In the genomic region with DNA sequence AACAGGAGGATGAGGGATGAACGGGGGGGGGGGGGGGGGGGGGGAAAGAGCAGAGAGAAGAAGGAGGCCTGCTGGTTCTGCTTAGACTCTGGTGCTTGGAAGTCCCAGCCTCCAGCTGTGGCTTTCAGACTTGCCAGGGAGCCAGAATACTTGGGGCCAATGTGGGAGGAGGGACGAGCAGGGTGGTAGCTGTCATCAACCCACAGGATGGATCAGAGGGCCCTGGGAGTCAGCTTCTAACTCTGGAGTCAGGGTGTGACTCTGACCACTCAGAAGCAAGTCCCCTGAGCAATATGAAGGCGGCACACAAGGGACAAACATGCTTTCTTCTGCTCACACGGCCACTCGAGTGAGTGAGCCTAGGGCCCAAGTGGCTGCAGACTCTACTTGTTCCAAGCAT, we compare ENCODE assay signal across 14 mouse cellular contexts. TPM values are rescaled to one million over a fixed set of nuclear protein-coding genes. Genes with fewer than 3 reads are reported as not detected.
DNase-seq lines count a peak whose midpoint lies in the region; ATAC-seq lines count a peak whose summit lies in the region.
"Had no signal": no experiment of that assay in that cellular context is flagged by ENCODE, and none has a peak within 500 bp of the region (broad histone marks: within the 10 kb centered on the region; RNA-seq: fewer than 3 reads in every experiment).

No protein-coding gene starts in this region.

- H3K4me2 ChIP-seq in limb, embryonic 15.5 days: no peak overlapping the region
- H3K4me2 ChIP-seq in heart, embryonic 12.5 days: no peak overlapping the region
- no peak overlapping the region for H3K4me2 ChIP-seq in intestine, embryonic 15.5 days (replicated peaks)
- H3K4me2 ChIP-seq in stomach, embryonic 15.5 days: no peak overlapping the region
- H3K4me2 ChIP-seq in kidney, embryonic 16.5 days (replicated peaks; ENCODE audit: low read depth, low read length): no peak overlapping the region

- H3K4me3 ChIP-seq in limb, embryonic 15.5 days: no peak overlapping the region
- H3K4me3 ChIP-seq in limb, embryonic 10.5 days: no peak overlapping the region
- H3K4me3 ChIP-seq in heart, embryonic 12.5 days: no peak overlapping the region
- H3K4me3 ChIP-seq in intestine, embryonic 15.5 days (replicated peaks): no peak overlapping the region
- no peak overlapping the region for H3K4me3 ChIP-seq in stomach, embryonic 15.5 days (replicated peaks)
- no peak overlapping the region for H3K4me3 ChIP-seq in kidney, embryonic 16.5 days (ENCODE audit: low read length)

- peaks cover 65% of the 10 kb centered on the region for H3K4me1 ChIP-seq in limb, embryonic 15.5 days
- H3K4me1 ChIP-seq in limb, embryonic 10.5 days: peaks cover 47% of the 10 kb centered on the region
- H3K4me1 ChIP-seq in heart, embryonic 12.5 days (replicated peaks): peaks cover 85% of the 10 kb centered on the region
- H3K4me1 ChIP-seq in intestine, embryonic 15.5 days (replicated peaks): peaks cover 12% of the 10 kb centered on the region
- peaks cover 11% of the 10 kb centered on the region; the same call in 1 of the 2 replicates for H3K4me1 ChIP-seq in stomach, embryonic 15.5 days
- peaks cover 5% of the 10 kb centered on the region for H3K4me1 ChIP-seq in kidney, embryonic 16.5 days (ENCODE audit: insufficient read depth, low read length)

- no peak for DNase-seq in limb, embryonic 10.5 days (ENCODE audit: low spot score)
- DNase-seq in urinary bladder, postnatal 10 days (ENCODE audit: low spot score): no peak
- DNase-seq: cerebellum, postnatal 14 days; forebrain, postnatal 0 days; right cerebral cortex, postnatal 25 days had no signal

- H3K9ac ChIP-seq in limb, embryonic 15.5 days: no peak overlapping the region
- H3K9ac ChIP-seq in heart, embryonic 12.5 days: peak overlapping the region; percentile 36; the same call in 1 of the 2 replicates
- no peak overlapping the region for H3K9ac ChIP-seq in intestine, embryonic 15.5 days
- no peak overlapping the region for H3K9ac ChIP-seq in stomach, embryonic 15.5 days
- no peak overlapping the region for H3K9ac ChIP-seq in kidney, embryonic 16.5 days (replicated peaks; ENCODE audit: low read length)
- H3K9ac ChIP-seq: forebrain, postnatal 0 days had no signal

- no peaks in the 10 kb centered on the region for H3K27me3 ChIP-seq in limb, embryonic 15.5 days
- H3K27me3 ChIP-seq in limb, embryonic 10.5 days (ENCODE audit: low read depth, poor library complexity, severe bottlenecking): peaks cover 21% of the 10 kb centered on the region
- no peaks in the 10 kb centered on the region for H3K27me3 ChIP-seq in heart, embryonic 12.5 days (replicated peaks)
- H3K27me3 ChIP-seq in intestine, embryonic 15.5 days (replicated peaks): no peaks in the 10 kb centered on the region
- H3K27me3 ChIP-seq in stomach, embryonic 15.5 days (replicated peaks): no peaks in the 10 kb centered on the region
- H3K27me3 ChIP-seq in kidney, embryonic 16.5 days (ENCODE audit: insufficient read depth, low read length): no peaks in the 10 kb centered on the region

- no peaks in the 10 kb centered on the region for H3K36me3 ChIP-seq in limb, embryonic 15.5 days
- H3K36me3 ChIP-seq in limb, embryonic 10.5 days: no peaks in the 10 kb centered on the region
- peaks cover 40% of the 10 kb centered on the region for H3K36me3 ChIP-seq in heart, embryonic 12.5 days
- no peaks in the 10 kb centered on the region for H3K36me3 ChIP-seq in intestine, embryonic 15.5 days
- H3K36me3 ChIP-seq in stomach, embryonic 15.5 days: no peaks in the 10 kb centered on the region
- no peaks in the 10 kb centered on the region for H3K36me3 ChIP-seq in kidney, embryonic 16.5 days (ENCODE audit: insufficient read depth, low read length)

- no peak for ATAC-seq in limb, embryonic 15.5 days (ENCODE audit: insufficient number of reproducible peaks, low FRiP score, low TSS enrichment, low read depth)
- ATAC-seq in heart, embryonic 12.5 days (ENCODE audit: insufficient number of reproducible peaks, low FRiP score): no peak
- ATAC-seq in intestine, embryonic 15.5 days: no peak
- ATAC-seq in stomach, embryonic 15.5 days (ENCODE audit: insufficient read depth, low FRiP score, low read depth): no peak
- ATAC-seq in kidney, embryonic 16.5 days (ENCODE audit: low FRiP score, low TSS enrichment): no peak
- ATAC-seq: forebrain, postnatal 0 days had no signal

- H3K9me3 ChIP-seq in limb, embryonic 15.5 days: no peaks in the 10 kb centered on the region
- no peaks in the 10 kb centered on the region for H3K9me3 ChIP-seq in limb, embryonic 10.5 days (replicated peaks)
- no peaks in the 10 kb centered on the region for H3K9me3 ChIP-seq in heart, embryonic 12.5 days (replicated peaks)
- H3K9me3 ChIP-seq in intestine, embryonic 15.5 days: no peaks in the 10 kb centered on the region
- no peaks in the 10 kb centered on the region for H3K9me3 ChIP-seq in stomach, embryonic 15.5 days
- no peaks in the 10 kb centered on the region for H3K9me3 ChIP-seq in kidney, embryonic 16.5 days (ENCODE audit: low read length)

- WGBS in limb, embryonic 15.5 days: 80% methylated on average over 5 of the region's 5 CpGs
- 64% methylated on average over 5 of the region's 5 CpGs for WGBS in limb, embryonic 10.5 days
- 44% methylated on average over 5 of the region's 5 CpGs for WGBS in heart, embryonic 12.5 days
- WGBS in intestine, embryonic 15.5 days: 69% methylated on average over 4 of the region's 5 CpGs
- WGBS in stomach, embryonic 15.5 days: 78% methylated on average over 5 of the region's 5 CpGs
- 78% methylated on average over 5 of the region's 5 CpGs for WGBS in kidney, embryonic 16.5 days

- peak overlapping the region; percentile 43; the same call in 1 of the 2 replicates for H3K27ac ChIP-seq in limb, embryonic 15.5 days
- H3K27ac ChIP-seq in limb, embryonic 10.5 days: no peak overlapping the region; the same call in 1 of the 2 replicates
- H3K27ac ChIP-seq in heart, embryonic 12.5 days (ENCODE audit: poor library complexity, severe bottlenecking): peak overlapping the region; percentile 56; the same call in 1 of the 2 replicates
- peak overlapping the region; percentile 46; the same call in 1 of the 2 replicates for H3K27ac ChIP-seq in intestine, embryonic 15.5 days
- H3K27ac ChIP-seq in stomach, embryonic 15.5 days: peak overlapping the region; percentile 31; the same call in 1 of the 2 replicates
- no peak overlapping the region for H3K27ac ChIP-seq in kidney, embryonic 16.5 days (ENCODE audit: low read length)
- H3K27ac ChIP-seq: kidney, postnatal 0 days had no signal

RNA-seq across cellular contexts. Expression of a gene that starts 23.8 kb away (rescaled TPM):
- polyA plus RNA-seq in limb, embryonic 15.5 days (2015; fragmentation: Nextera tagmentation; extraction: Ambion mirVana): 28.2 and 98.7 TPM in 2 replicates
- 0.11 and 0.48 TPM in 2 replicates for polyA plus RNA-seq in limb, embryonic 10.5 days (2016; fragmentation: Nextera tagmentation; extraction: Ambion mirVana)
- polyA plus RNA-seq in heart, embryonic 12.5 days (2016; fragmentation: Nextera tagmentation; extraction: Ambion mirVana): 226 and 239 TPM in 2 replicates
- 7.6 and 7.8 TPM in 2 replicates for polyA plus RNA-seq in intestine, embryonic 15.5 days (2015; fragmentation: Nextera tagmentation; extraction: Ambion mirVana)
- 2.5 and 4.1 TPM in 2 replicates for polyA plus RNA-seq in stomach, embryonic 15.5 days (2015; fragmentation: Nextera tagmentation; extraction: Ambion mirVana)
- 2.2 and 2.3 TPM in 2 replicates for polyA plus RNA-seq in kidney, embryonic 16.5 days (2015; fragmentation: Nextera tagmentation; extraction: Ambion mirVana)

RNA-seq across cellular contexts. Expression of a gene that starts 35.3 kb away (rescaled TPM):
- polyA plus RNA-seq in limb, embryonic 15.5 days (2015; fragmentation: Nextera tagmentation; extraction: Ambion mirVana): 0.20 and 0.63 TPM in 2 replicates
- not detected in 2 replicates for polyA plus RNA-seq in limb, embryonic 10.5 days (2016; fragmentation: Nextera tagmentation; extraction: Ambion mirVana)
- 4.3 and 4.9 TPM in 2 replicates for polyA plus RNA-seq in heart, embryonic 12.5 days (2016; fragmentation: Nextera tagmentation; extraction: Ambion mirVana)
- 0.37 TPM in 1 of 2 replicates, not detected in the other for polyA plus RNA-seq in intestine, embryonic 15.5 days (2015; fragmentation: Nextera tagmentation; extraction: Ambion mirVana)
- polyA plus RNA-seq in stomach, embryonic 15.5 days (2015; fragmentation: Nextera tagmentation; extraction: Ambion mirVana): not detected in 2 replicates
- 0.39 and 0.51 TPM in 2 replicates for polyA plus RNA-seq in kidney, embryonic 16.5 days (2015; fragmentation: Nextera tagmentation; extraction: Ambion mirVana)
- polyA plus RNA-seq: hindbrain, embryonic 11.5 days had no signal

RNA-seq across cellular contexts. Expression of a gene that starts 42.0 kb away (rescaled TPM):
- polyA plus RNA-seq in limb, embryonic 15.5 days (2015; fragmentation: Nextera tagmentation; extraction: Ambion mirVana): not detected in 2 replicates
- not detected in 2 replicates for polyA plus RNA-seq in limb, embryonic 10.5 days (2016; fragmentation: Nextera tagmentation; extraction: Ambion mirVana)
- polyA plus RNA-seq in heart, embryonic 12.5 days (2016; fragmentation: Nextera tagmentation; extraction: Ambion mirVana): not detected in 2 replicates
- polyA plus RNA-seq in intestine, embryonic 15.5 days (2015; fragmentation: Nextera tagmentation; extraction: Ambion mirVana): not detected in 2 replicates
- not detected in 2 replicates for polyA plus RNA-seq in stomach, embryonic 15.5 days (2015; fragmentation: Nextera tagmentation; extraction: Ambion mirVana)
- polyA plus RNA-seq in kidney, embryonic 16.5 days (2015; fragmentation: Nextera tagmentation; extraction: Ambion mirVana): not detected in 2 replicates
- polyA plus RNA-seq: embryonic facial prominence, embryonic 14.5 days; forebrain, postnatal 0 days; hindbrain, embryonic 11.5 days; kidney, postnatal 0 days; limb, embryonic 14.5 days had no signal

Comparison
In these comparisons a context has a peak if more than half of its experiments do, and no peak if none do; other contexts are left out.
1. H3K27ac ChIP-seq: peak in limb, embryonic 15.5 days (single experiment), heart, embryonic 12.5 days (single experiment), intestine, embryonic 15.5 days (single experiment) and stomach, embryonic 15.5 days (single experiment); none in limb, embryonic 10.5 days (single experiment) and kidney, embryonic 16.5 days (single experiment).